Mouse (Mus musculus): Measurements from ENCODE around the gene Usf3. TPM values are rescaled to one million over a fixed set of nuclear protein-coding genes. Genes with fewer than 3 reads are reported as not detected.

The Usf3 gene
- polyA plus RNA-seq (2015; fragmentation: Nextera tagmentation; extraction: Ambion mirVana) = 1.2 and 1.8 TPM in 2 replicates

GRCm38 (mm10) chr16:44173155-44173941, at the start of gene Usf3:
TSS of gene Usf3 (plus strand) at chr16:44173246.
- Histone ChIP-seq H3K27me3 (no peaks in the 10 kb centered on the region), H3K4me1 (replicated peaks) (peaks cover 49% of the 10 kb centered on the region), H3K4me3 (replicated peaks) (peak within 1 kb of the TSS; percentile 94), H3K27ac (replicated peaks) (peak within 1 kb of the TSS; percentile 93), H3K9me3 (replicated peaks) (no peaks in the 10 kb centered on the region), H3K4me2 (peak within 1 kb of the TSS; percentile 85), H3K9ac (peak within 1 kb of the TSS; percentile 98), H3K36me3 (replicated peaks) (peaks cover under 1% of the 10 kb centered on the region; the same call in 1 of the 2 replicates)
- ATAC-seq (ENCODE audit: insufficient read depth) = peak; percentile 61
- under 1% methylated on average over 70 of the region's 77 CpGs for WGBS (ENCODE audit: insufficient replicate concordance)

GRCm38 (mm10) chr16:44123786-44124185, 49.3 kb upstream of the Usf3 start:
- Histone ChIP-seq H3K9me3 (replicated peaks) (no peaks in the 10 kb centered on the region), H3K36me3 (replicated peaks) (no peaks in the 10 kb centered on the region), H3K27me3 (no peaks in the 10 kb centered on the region), H3K4me1 (replicated peaks) (no peaks in the 10 kb centered on the region; the same call in 1 of the 2 replicates), H3K4me2 (no peak overlapping the region), H3K9ac (no peak overlapping the region), H3K4me3 (replicated peaks) (no peak overlapping the region), H3K27ac (replicated peaks) (no peak overlapping the region)
- WGBS (ENCODE audit: insufficient replicate concordance) = 37% methylated on average over 2 of the region's 2 CpGs
- no peak for ATAC-seq (ENCODE audit: insufficient read depth)

- Histone ChIP-seq H3K9ac (no peak overlapping the region), H3K36me3 (replicated peaks) (no peaks in the 10 kb centered on the region), H3K9me3 (replicated peaks) (no peaks in the 10 kb centered on the region), H3K27ac (replicated peaks) (no peak overlapping the region), H3K4me3 (replicated peaks) (no peak overlapping the region), H3K4me1 (replicated peaks) (no peaks in the 10 kb centered on the region), H3K4me2 (no peak overlapping the region), H3K27me3 (no peaks in the 10 kb centered on the region)
- no peak for ATAC-seq (ENCODE audit: insufficient read depth)
- 79% methylated on average over 1 of the region's 1 CpGs for WGBS (ENCODE audit: insufficient replicate concordance)
These were observed 48.3 kb upstream of the Usf3 start for GRCm38 (mm10) chr16:44124713-44125112.

GRCm38 (mm10) chr16:44125436-44125835, 47.6 kb upstream of the Usf3 start:
- Histone ChIP-seq H3K9ac (no peak overlapping the region), H3K9me3 (replicated peaks) (no peaks in the 10 kb centered on the region), H3K4me1 (replicated peaks) (no peaks in the 10 kb centered on the region), H3K27ac (replicated peaks) (no peak overlapping the region), H3K4me3 (replicated peaks) (no peak overlapping the region), H3K4me2 (no peak overlapping the region), H3K36me3 (replicated peaks) (no peaks in the 10 kb centered on the region), H3K27me3 (no peaks in the 10 kb centered on the region)
- ATAC-seq (ENCODE audit: insufficient read depth) = no peak
- WGBS (ENCODE audit: insufficient replicate concordance) = 65% methylated on average over 2 of the region's 2 CpGs

GRCm38 (mm10) chr16:44126437-44126836, 46.6 kb upstream of the Usf3 start:
- 88% methylated on average over 4 of the region's 4 CpGs for WGBS (ENCODE audit: insufficient replicate concordance)

GRCm38 (mm10) chr16:44132300-44132699, 40.7 kb upstream of the Usf3 start:
- Histone ChIP-seq H3K27me3 (no peaks in the 10 kb centered on the region), H3K27ac (replicated peaks) (no peak overlapping the region), H3K4me3 (replicated peaks) (no peak overlapping the region), H3K36me3 (replicated peaks) (no peaks in the 10 kb centered on the region), H3K4me2 (no peak overlapping the region), H3K9me3 (replicated peaks) (no peaks in the 10 kb centered on the region), H3K4me1 (replicated peaks) (peaks cover 9% of the 10 kb centered on the region; the same call in 1 of the 2 replicates), H3K9ac (no peak overlapping the region)
- 65% methylated on average over 4 of the region's 4 CpGs for WGBS (ENCODE audit: insufficient replicate concordance)
- ATAC-seq (ENCODE audit: insufficient read depth) = no peak

More at GRCm38 (mm10) chr16:44126437-44126836, 46.6 kb upstream of the Usf3 start:
- H3K9ac ChIP-seq = no peak overlapping the region
- no peaks in the 10 kb centered on the region for H3K36me3 ChIP-seq (replicated peaks)
- no peak overlapping the region for H3K4me2 ChIP-seq
- ATAC-seq (ENCODE audit: insufficient read depth) = no peak
- H3K9me3 ChIP-seq (replicated peaks) = no peaks in the 10 kb centered on the region
- no peak overlapping the region for H3K27ac ChIP-seq (replicated peaks)
- H3K4me1 ChIP-seq (replicated peaks) = no peaks in the 10 kb centered on the region
- H3K4me3 ChIP-seq (replicated peaks) = no peak overlapping the region
- no peaks in the 10 kb centered on the region for H3K27me3 ChIP-seq

- Histone ChIP-seq H3K36me3 (replicated peaks) (no peaks in the 10 kb centered on the region), H3K4me1 (replicated peaks) (peaks cover 17% of the 10 kb centered on the region), H3K4me2 (no peak overlapping the region), H3K27ac (replicated peaks) (no peak overlapping the region), H3K9ac (no peak overlapping the region), H3K27me3 (no peaks in the 10 kb centered on the region), H3K4me3 (replicated peaks) (no peak overlapping the region), H3K9me3 (replicated peaks) (no peaks in the 10 kb centered on the region)
- WGBS (ENCODE audit: insufficient replicate concordance) = 71% methylated on average over 3 of the region's 3 CpGs
- no peak for ATAC-seq (ENCODE audit: insufficient read depth)
These were observed 39.9 kb upstream of the Usf3 start for GRCm38 (mm10) chr16:44133187-44133586.

- WGBS (ENCODE audit: insufficient replicate concordance) = 67% methylated on average over 6 of the region's 6 CpGs
- H3K27ac ChIP-seq (replicated peaks) = no peak overlapping the region
- H3K4me2 ChIP-seq = 0 out of 2 replicates have a peak overlapping the region, but pooled peaks have one; percentile 3
- H3K4me3 ChIP-seq (replicated peaks) = no peak overlapping the region
- no peak for ATAC-seq (ENCODE audit: insufficient read depth)
- H3K9me3 ChIP-seq (replicated peaks) = no peaks in the 10 kb centered on the region
- H3K36me3 ChIP-seq (replicated peaks) = no peaks in the 10 kb centered on the region
- no peak overlapping the region for H3K9ac ChIP-seq
- peaks cover 26% of the 10 kb centered on the region for H3K4me1 ChIP-seq (replicated peaks)
- H3K27me3 ChIP-seq = no peaks in the 10 kb centered on the region
These were observed 36.5 kb upstream of the Usf3 start for GRCm38 (mm10) chr16:44136511-44137021.

- Histone ChIP-seq H3K27me3 (no peaks in the 10 kb centered on the region), H3K4me2 (peak overlapping the region; percentile 96), H3K27ac (replicated peaks) (peak overlapping the region; percentile 99), H3K4me1 (replicated peaks) (peaks cover 36% of the 10 kb centered on the region), H3K4me3 (replicated peaks) (peak overlapping the region; percentile 77), H3K9ac (peak overlapping the region; percentile 77), H3K36me3 (replicated peaks) (no peaks in the 10 kb centered on the region), H3K9me3 (replicated peaks) (no peaks in the 10 kb centered on the region)
- 2% methylated on average over 24 of the region's 24 CpGs for WGBS (ENCODE audit: insufficient replicate concordance)
- ATAC-seq (ENCODE audit: insufficient read depth) = no peak
These were observed 34.6 kb upstream of the Usf3 start for GRCm38 (mm10) chr16:44138377-44138978.

- no peaks in the 10 kb centered on the region for H3K36me3 ChIP-seq (replicated peaks)
- H3K9ac ChIP-seq = peak overlapping the region; percentile 77
- no peaks in the 10 kb centered on the region for H3K27me3 ChIP-seq
- H3K4me1 ChIP-seq (replicated peaks) = peaks cover 40% of the 10 kb centered on the region
- no peaks in the 10 kb centered on the region for H3K9me3 ChIP-seq (replicated peaks)
- ATAC-seq (ENCODE audit: insufficient read depth) = peak; percentile 83
- H3K4me2 ChIP-seq = peak overlapping the region; percentile 96
- H3K4me3 ChIP-seq (replicated peaks) = peak overlapping the region; percentile 77
- peak overlapping the region; percentile 99 for H3K27ac ChIP-seq (replicated peaks)
- WGBS (ENCODE audit: insufficient replicate concordance) = under 1% methylated on average over 25 of the region's 25 CpGs
These were observed 34.0 kb upstream of the Usf3 start for GRCm38 (mm10) chr16:44138979-44139535.

All from liver, embryonic 15.5 days (tissue).